7 mouse cellular contexts compared by ENCODE assay signal in the genomic region with DNA sequence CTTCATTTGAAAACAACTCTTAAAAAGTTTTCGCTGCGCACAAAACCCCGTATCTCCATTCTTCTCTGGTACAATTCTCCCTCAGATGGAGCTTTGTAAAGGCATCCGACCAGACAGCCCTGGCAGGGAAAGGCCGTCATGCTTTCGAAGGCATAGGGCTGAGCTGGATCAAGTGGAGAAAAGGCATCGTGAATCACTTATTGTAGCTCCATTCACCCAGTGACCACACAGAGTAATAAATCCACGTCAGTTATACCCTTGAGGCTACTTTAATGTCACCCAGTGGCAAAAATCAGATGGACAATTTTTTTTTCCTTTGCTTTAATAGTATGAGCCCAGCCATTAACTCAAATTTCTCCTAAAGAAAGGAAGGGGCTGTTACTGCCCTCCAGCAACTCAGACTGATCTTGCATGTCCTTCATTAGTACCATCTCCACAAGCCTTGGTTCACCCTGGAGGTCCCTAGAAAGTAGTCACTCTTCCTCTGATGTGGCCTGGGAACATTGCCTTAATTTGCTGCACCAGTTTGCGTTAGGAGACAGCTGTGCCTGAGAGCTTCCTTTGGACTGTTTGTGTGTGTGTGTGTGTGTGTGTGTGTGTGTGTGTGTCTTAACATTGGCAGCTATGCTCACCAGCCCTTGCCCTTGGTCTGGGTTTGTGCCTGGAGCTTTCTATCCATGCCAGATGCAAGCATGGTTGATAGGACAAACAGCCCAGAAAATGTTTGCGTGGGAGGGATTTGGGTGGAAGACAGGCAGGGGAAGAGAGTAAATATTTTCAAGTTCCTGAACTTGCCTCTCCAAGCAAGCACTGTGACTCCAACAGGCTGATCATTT.
DNase-seq lines count a peak whose midpoint lies in the region; ATAC-seq and TF ChIP-seq lines count a peak whose summit lies in the region.

No protein-coding gene starts in this region.

- H3K27me3 ChIP-seq in neural tube, embryonic 15.5 days (replicated peaks): no peaks in the 10 kb centered on the region

- WGBS in neural tube, embryonic 15.5 days: 21% methylated on average over 10 of the region's 10 CpGs

- intact Hi-C loops in gastrocnemius, adult 2 months (cut with DNase I): no loop called here

- H3K4me1 ChIP-seq in neural tube, embryonic 15.5 days: peaks cover 33% of the 10 kb centered on the region

- no peaks in the 10 kb centered on the region for H3K36me3 ChIP-seq in neural tube, embryonic 15.5 days

- H3K9me3 ChIP-seq in neural tube, embryonic 15.5 days (replicated peaks): no peaks in the 10 kb centered on the region

- ATAC-seq in neural tube, embryonic 15.5 days (ENCODE audit: low FRiP score): no peak

- DNase-seq in retina, postnatal 1 day: peak; percentile 72
- DNase-seq in retina, embryonic 14.5 days (ENCODE audit: low spot score): no peak
- peak; percentile 62 for DNase-seq in gastrocnemius, adult 2 months
- peak; percentile 14 for DNase-seq in kidney, adult 18-20 months
- DNase-seq in layer of hippocampus, adult 9-10 months (ENCODE audit: low spot score): no peak
- no peak for DNase-seq in urinary bladder, adult 2 months (ENCODE audit: low spot score)

- no peak for TF ChIP-seq CTCF in gastrocnemius, adult 2 months (IDR thresholded peaks at IDR 0.05)

- no peak overlapping the region; the same call in 1 of the 2 replicates for H3K4me3 ChIP-seq in gastrocnemius, adult 2 months
- H3K4me3 ChIP-seq in neural tube, embryonic 15.5 days (replicated peaks): no peak overlapping the region

- H3K9ac ChIP-seq in neural tube, embryonic 15.5 days (replicated peaks): no peak overlapping the region

- no peak overlapping the region for H3K4me2 ChIP-seq in neural tube, embryonic 15.5 days

- H3K27ac ChIP-seq in gastrocnemius, adult 2 months: peak overlapping the region; percentile 71
- peak overlapping the region; percentile 46 for H3K27ac ChIP-seq in neural tube, embryonic 15.5 days (replicated peaks)

Comparison
In these comparisons a context has a peak if more than half of its experiments do, and no peak if none do; other contexts are left out.
1. DNase-seq: peak in retina, postnatal 1 day (single experiment), gastrocnemius, adult 2 months (single experiment) and kidney, adult 18-20 months (single experiment); none in retina, embryonic 14.5 days (single experiment), layer of hippocampus, adult 9-10 months (single experiment) and urinary bladder, adult 2 months (single experiment).